ENCODE assay signal across 15 mouse cellular contexts in genomic region chr10:4125232-4125631, GRCm38 (mm10).
"Had no signal": no experiment of that assay in that cellular context is flagged by ENCODE, and none has a peak within 500 bp of the region (broad histone marks: within the 10 kb centered on the region; RNA-seq: fewer than 3 reads in every experiment).

No protein-coding gene starts in this region.

- H3K27me3 ChIP-seq: liver, embryonic 15.5 days; neural tube, embryonic 15.5 days had no signal

- H3K27ac ChIP-seq: left cerebral cortex, adult 2 months; limb, embryonic 10.5 days; neural tube, embryonic 15.5 days had no signal

- H3K4me1 ChIP-seq: neural tube, embryonic 15.5 days had no signal

- H3K4me2 ChIP-seq: liver, embryonic 11.5 days; liver, embryonic 15.5 days; lung, embryonic 14.5 days; neural tube, embryonic 15.5 days had no signal

- H3K9ac ChIP-seq: liver, embryonic 15.5 days; lung, embryonic 14.5 days; neural tube, embryonic 15.5 days had no signal

- DNase-seq: kidney, postnatal 14 days; lung, embryonic 14.5 days; lung, postnatal 36 days; midbrain, embryonic 14.5 days; right cerebral cortex, adult 18-20 months; right cerebral cortex, postnatal 25 days; thymus, adult 2 months; thymus, postnatal 25 days had no signal

- ATAC-seq: intestine, postnatal 0 days had no signal

- H3K36me3 ChIP-seq: neural tube, embryonic 15.5 days had no signal

- H3K9me3 ChIP-seq: limb, embryonic 10.5 days; liver, embryonic 15.5 days; neural tube, embryonic 15.5 days had no signal

- H3K4me3 ChIP-seq: left cerebral cortex, adult 2 months; limb, embryonic 10.5 days; liver, embryonic 15.5 days; myocyte; neural tube, embryonic 15.5 days had no signal
